Mouse (Mus musculus) urinary bladder, postnatal 14 days (tissue): Measurements from ENCODE around the gene Lysmd4.
"Not testable (repeated sequence)": the region's sequence is repeated elsewhere in the genome, so short reads cannot be mapped to it uniquely, and the experiment has no call there.

Experiments
- DNase-seq: peaks from one replicate; pipeline ENCODE4 v3.0.0; 2021; ENCODE audit warnings: low spot score

Gene Lysmd4

DNA sequence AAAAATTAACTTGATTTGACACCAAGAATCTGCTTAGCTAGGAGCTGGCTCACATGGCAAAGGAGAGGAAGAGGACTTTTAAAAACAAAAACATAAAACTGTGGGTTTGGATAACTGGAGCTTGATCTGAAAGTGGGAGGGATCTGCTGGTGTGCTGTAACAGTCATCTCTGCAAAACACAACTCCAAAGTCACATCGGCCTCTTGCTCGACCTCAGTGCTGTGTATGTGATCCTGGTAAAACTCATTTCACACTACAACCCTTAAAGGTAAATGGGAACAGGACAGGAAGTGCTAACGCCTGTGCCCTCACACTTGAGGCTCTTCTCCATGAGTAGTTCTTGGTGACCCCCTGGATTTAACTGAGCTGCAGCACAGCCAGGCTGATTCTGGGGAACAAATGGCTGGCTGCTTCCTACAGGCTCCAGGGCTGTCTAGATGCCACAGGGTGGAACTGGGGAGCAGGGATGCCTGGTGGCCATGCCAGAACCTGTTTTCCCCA lies 8.3 kb downstream of the Lysmd4 start:
- no peak for DNase-seq

- DNase-seq = no peak
Measured at GRCm38 (mm10) chr7:67232504-67232903, 10.2 kb downstream of the Lysmd4 start.

GRCm38 (mm10) chr7:67234797-67235196 lies 12.5 kb downstream of the Lysmd4 start:
- no peak for DNase-seq

DNA sequence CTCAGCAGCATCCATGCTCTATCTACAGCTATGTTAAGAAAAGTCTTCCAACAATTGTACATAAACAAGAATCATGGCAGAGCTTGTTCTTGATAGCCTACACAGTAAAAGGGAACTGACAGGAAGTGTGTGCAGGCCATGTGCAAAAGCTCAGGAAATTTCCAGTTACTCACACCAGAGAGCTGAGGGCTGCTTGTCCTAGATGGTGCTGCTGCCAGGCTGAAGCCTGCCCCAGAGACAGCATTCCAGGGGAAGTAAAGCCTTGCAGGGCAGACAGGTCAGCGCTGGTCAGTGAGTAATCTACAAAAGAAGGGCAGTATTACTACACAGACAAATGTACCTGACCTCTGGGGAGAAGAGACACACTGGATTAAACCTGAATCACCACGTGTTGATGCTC lies 14.0 kb downstream of the Lysmd4 start:
- no peak for DNase-seq

GRCm38 (mm10) chr7:67237752-67238151 lies 15.4 kb downstream of the Lysmd4 start:
- DNase-seq = no peak

- no peak for DNase-seq
Measured at GRCm38 (mm10) chr7:67241969-67242368, 19.6 kb downstream of the Lysmd4 start.

- no peak for DNase-seq
Measured at GRCm38 (mm10) chr7:67243121-67243893, 21.0 kb downstream of the Lysmd4 start.

GRCm38 (mm10) chr7:67243894-67244282 lies 21.5 kb downstream of the Lysmd4 start:
- no peak for DNase-seq

DNA sequence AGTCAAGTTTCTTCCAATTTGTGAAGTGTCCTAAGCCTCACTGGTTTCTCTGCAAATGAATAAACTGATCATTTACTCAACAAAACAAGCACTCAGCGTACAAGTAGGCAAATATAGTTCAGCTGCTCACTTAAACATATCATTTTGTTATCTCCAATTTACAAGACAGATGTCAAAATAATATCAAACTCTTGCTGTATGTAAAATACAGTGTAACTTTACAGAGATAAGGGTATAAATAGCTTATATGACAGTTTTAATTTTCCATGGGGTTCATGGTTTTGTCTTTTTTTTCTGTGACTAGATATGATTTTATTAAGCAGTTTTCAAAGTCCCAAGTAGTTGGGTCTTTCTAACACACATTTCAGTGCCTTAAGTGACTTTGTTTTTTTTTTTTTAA lies 22.9 kb downstream of the Lysmd4 start:
- no peak for DNase-seq

- DNase-seq = no peak
Measured at GRCm38 (mm10) chr7:67246067-67246466, 23.7 kb downstream of the Lysmd4 start.

- peak; percentile 79 for DNase-seq
Measured at GRCm38 (mm10) chr7:67259828-67260563, 37.7 kb downstream of the Lysmd4 start.

- DNase-seq = not testable (repeated sequence)
Measured at GRCm38 (mm10) chr7:67270447-67270846, 48.1 kb downstream of the Lysmd4 start.

DNA sequence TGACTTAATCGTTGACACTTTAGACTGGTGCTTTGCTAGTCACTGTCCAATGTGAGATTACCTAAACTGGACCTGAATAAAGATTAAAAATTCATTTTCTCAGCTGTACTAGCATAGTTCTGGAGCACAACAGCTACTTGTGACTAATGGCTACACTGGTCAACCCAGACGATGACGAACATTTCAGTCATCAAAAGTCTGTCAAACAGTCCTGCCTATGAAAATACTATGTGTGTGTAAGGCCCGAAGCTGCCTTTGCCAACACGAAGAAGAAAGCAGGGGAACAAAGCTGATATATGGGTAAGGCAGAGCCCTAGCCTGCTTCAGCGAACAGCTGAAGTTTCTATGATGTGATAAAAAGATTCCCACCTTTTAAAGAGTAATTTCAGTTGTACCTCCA lies 61.2 kb downstream of the Lysmd4 start:
- no peak for DNase-seq

- DNase-seq = peak; percentile 31
Measured at GRCm38 (mm10) chr7:67287456-67287855, 65.1 kb downstream of the Lysmd4 start.

GRCm38 (mm10) chr7:67291356-67291755 lies 69.0 kb downstream of the Lysmd4 start:
- DNase-seq = no peak

GRCm38 (mm10) chr7:67296419-67296818 lies 74.1 kb downstream of the Lysmd4 start:
- no peak for DNase-seq

DNA sequence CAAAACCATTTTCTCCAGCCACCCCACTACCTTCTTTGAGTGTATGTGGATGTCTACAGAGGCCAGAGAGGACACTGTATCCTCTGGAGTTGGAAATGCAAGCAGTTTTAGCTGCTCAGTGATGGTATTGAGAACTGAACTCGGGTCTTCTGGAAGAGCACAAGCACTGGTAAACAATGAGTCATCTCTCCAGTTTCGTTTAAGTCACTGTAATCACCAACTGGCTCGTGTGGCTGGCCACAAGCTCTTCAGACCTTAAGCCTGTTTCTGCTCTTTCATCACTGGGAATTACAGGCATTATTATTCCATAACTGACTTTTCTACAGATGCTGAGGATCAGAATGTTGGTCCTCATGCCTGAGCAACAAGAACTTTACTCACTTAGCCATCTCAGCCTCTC lies 82.6 kb downstream of the Lysmd4 start:
- DNase-seq = no peak

DNA sequence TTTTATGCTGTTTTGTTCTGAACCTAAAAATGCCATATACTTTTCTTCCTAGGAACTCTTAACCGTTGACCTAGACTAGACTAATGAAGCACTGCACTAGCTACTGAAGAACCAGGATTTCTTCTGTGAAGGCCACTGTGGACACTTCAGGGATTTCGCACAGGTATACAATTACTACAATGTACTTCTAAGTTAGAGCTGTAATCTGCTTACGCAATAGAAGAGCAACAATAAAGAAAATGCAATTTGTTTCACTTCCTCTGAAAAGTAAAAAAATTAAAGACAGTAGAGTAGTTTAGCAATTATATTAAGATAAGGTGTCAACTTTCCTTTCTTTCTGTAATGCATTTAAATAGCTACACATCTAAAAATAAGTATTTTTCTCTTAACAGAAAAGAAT lies 84.7 kb downstream of the Lysmd4 start:
- DNase-seq = no peak

GRCm38 (mm10) chr7:67308102-67308501 lies 85.8 kb downstream of the Lysmd4 start:
- DNase-seq = no peak

- DNase-seq = no peak
Measured at GRCm38 (mm10) chr7:67310151-67310550, 87.8 kb downstream of the Lysmd4 start.

DNA sequence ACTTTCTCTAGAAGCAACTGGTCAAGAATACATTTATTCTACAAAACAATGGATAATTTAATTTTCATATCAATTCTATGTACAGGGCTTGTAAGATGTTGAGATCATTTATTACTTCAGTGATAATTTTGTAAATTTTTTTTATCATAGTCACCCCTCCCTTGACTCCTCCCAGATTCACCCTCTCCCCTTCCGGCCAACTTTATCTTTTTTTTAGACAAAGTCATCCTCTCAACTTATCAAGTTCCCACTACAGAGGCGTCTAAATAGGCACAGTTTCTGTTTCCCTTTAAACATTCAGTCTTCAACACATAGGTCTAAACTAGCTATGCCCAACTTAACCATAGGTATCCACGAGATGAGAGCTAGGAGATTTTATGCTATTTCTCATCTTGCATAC lies 90.9 kb downstream of the Lysmd4 start:
- DNase-seq = no peak

DNA sequence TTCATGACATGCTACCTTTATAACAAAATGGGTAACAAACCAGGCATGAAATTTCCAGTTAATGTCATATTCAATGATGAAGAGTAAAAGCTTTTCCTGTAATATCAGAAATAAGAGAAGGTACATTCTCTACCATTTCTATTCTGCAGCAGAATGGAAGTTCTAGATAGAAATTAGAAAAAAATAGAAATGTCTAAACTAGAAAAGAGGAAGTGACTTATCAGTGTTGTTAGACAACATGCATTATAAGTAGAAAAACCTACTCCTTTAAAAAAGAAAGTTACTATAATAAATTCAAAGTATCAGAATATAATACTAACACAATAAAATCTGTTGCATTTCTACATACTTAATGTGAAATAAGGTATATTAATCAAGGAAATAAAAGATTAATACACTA lies 96.4 kb downstream of the Lysmd4 start:
- DNase-seq = no peak

GRCm38 (mm10) chr7:67320359-67320758 lies 98.0 kb downstream of the Lysmd4 start:
- no peak for DNase-seq
